Mouse (Mus musculus): ENCODE results near the gene Lck. TPM values are rescaled to one million over a fixed set of nuclear protein-coding genes. Genes with fewer than 3 reads are reported as not detected.
A peak's percentile ranks its signal among the peaks of the same experiment; 100 is the strongest.

Lck gene
- polyA plus RNA-seq, 1 experiment from 2014 or later, result 1,532 TPM

GRCm38 (mm10) chr4:129509650-129510049 is 63.8 kb downstream of the Lck start:
- DNase-seq (ENCODE audit: low spot score), result no peak

GRCm38 (mm10) chr4:129508834-129509600 is 64.4 kb downstream of the Lck start:
- DNase-seq (ENCODE audit: low spot score), result no peak

- DNase-seq (ENCODE audit: low spot score), result no peak
Measured at GRCm38 (mm10) chr4:129508237-129508515, 65.3 kb downstream of the Lck start.

- no peak for DNase-seq (ENCODE audit: low spot score)
Measured at GRCm38 (mm10) chr4:129507434-129508236, 65.8 kb downstream of the Lck start.

- DNase-seq (ENCODE audit: low spot score), result no peak
Measured at GRCm38 (mm10) chr4:129505511-129505910, 67.9 kb downstream of the Lck start.

- DNase-seq (ENCODE audit: low spot score), result no peak
Measured at GRCm38 (mm10) chr4:129502901-129503444, 70.5 kb downstream of the Lck start.

- DNase-seq (ENCODE audit: low spot score), result no peak
Measured at GRCm38 (mm10) chr4:129502327-129502888, 71.0 kb downstream of the Lck start.

GRCm38 (mm10) chr4:129500607-129501566 is 72.6 kb downstream of the Lck start:
- peak; percentile 59 for DNase-seq (ENCODE audit: low spot score)

- DNase-seq (ENCODE audit: low spot score), result no peak
Measured at GRCm38 (mm10) chr4:129500017-129500416, 73.4 kb downstream of the Lck start.

GRCm38 (mm10) chr4:129498941-129499340 is 74.5 kb downstream of the Lck start:
- DNase-seq (ENCODE audit: low spot score), result no peak

Small RNAs within 50 kb of the gene (microRNA-seq; reads per million reads assigned to microRNA genes)
- not detected for gene Mir8119 (ENCODE audit: borderline number of aligned reads)

Other genes starting within 250 kb of the Lck start
- 504 and 513 TPM in 2 replicates for gene Rbbp4, start 238.3 kb downstream of the Lck start, polyA plus RNA-seq (2015; fragmentation: Nextera tagmentation; extraction: Ambion mirVana)
- 87.7 and 96.2 TPM in 2 replicates for gene Zbtb8os, start 237.9 kb downstream of the Lck start, polyA plus RNA-seq (2015; fragmentation: Nextera tagmentation; extraction: Ambion mirVana)
- 6.0 and 6.6 TPM in 2 replicates for gene Zbtb8a, start 195.5 kb downstream of the Lck start, polyA plus RNA-seq (2015; fragmentation: Nextera tagmentation; extraction: Ambion mirVana)
- gene Zbtb8b, start 132.8 kb downstream of the Lck start, polyA plus RNA-seq (2015; fragmentation: Nextera tagmentation; extraction: Ambion mirVana), result 1.7 and 1.8 TPM in 2 replicates
- gene Bsdc1, start 112.1 kb downstream of the Lck start, polyA plus RNA-seq (2015; fragmentation: Nextera tagmentation; extraction: Ambion mirVana), result 18.4 and 19.1 TPM in 2 replicates
- 0.09 TPM in 1 of 2 replicates, not detected in the other for gene Tssk3, start 82.6 kb downstream of the Lck start, polyA plus RNA-seq (2015; fragmentation: Nextera tagmentation; extraction: Ambion mirVana)
- gene Fam229a, start 82.5 kb downstream of the Lck start, polyA plus RNA-seq (2015; fragmentation: Nextera tagmentation; extraction: Ambion mirVana), result 0.62 TPM in 1 of 2 replicates, not detected in the other
- 382 and 399 TPM in 2 replicates for gene Marcksl1, start 60.1 kb downstream of the Lck start, polyA plus RNA-seq (2015; fragmentation: Nextera tagmentation; extraction: Ambion mirVana)
- gene Hdac1, start 30.9 kb downstream of the Lck start, polyA plus RNA-seq (2015; fragmentation: Nextera tagmentation; extraction: Ambion mirVana), result 310 and 317 TPM in 2 replicates
- 2.6 and 3.7 TPM in 2 replicates for gene Fam167b, start 4.9 kb upstream of the Lck start, polyA plus RNA-seq (2015; fragmentation: Nextera tagmentation; extraction: Ambion mirVana)
- 325 and 333 TPM in 2 replicates for gene Eif3i, start 27.0 kb upstream of the Lck start, polyA plus RNA-seq (2015; fragmentation: Nextera tagmentation; extraction: Ambion mirVana)
- 190 and 230 TPM in 2 replicates for gene Tmem234, start 27.0 kb upstream of the Lck start, polyA plus RNA-seq (2015; fragmentation: Nextera tagmentation; extraction: Ambion mirVana)
- gene Dcdc2b, start 40.6 kb upstream of the Lck start, polyA plus RNA-seq (2015; fragmentation: Nextera tagmentation; extraction: Ambion mirVana), result 3.0 and 3.3 TPM in 2 replicates
- 39.5 and 40.6 TPM in 2 replicates for gene Iqcc, start 45.5 kb upstream of the Lck start, polyA plus RNA-seq (2015; fragmentation: Nextera tagmentation; extraction: Ambion mirVana)
- gene Ccdc28b, start 50.3 kb upstream of the Lck start, polyA plus RNA-seq (2015; fragmentation: Nextera tagmentation; extraction: Ambion mirVana), result 81.7 and 87.2 TPM in 2 replicates
- 57.4 and 64.5 TPM in 2 replicates for gene Txlna, start 67.4 kb upstream of the Lck start, polyA plus RNA-seq (2015; fragmentation: Nextera tagmentation; extraction: Ambion mirVana)
- 8.9 and 11.6 TPM in 2 replicates for gene Kpna6, start 99.1 kb upstream of the Lck start, polyA plus RNA-seq (2015; fragmentation: Nextera tagmentation; extraction: Ambion mirVana)
- 7.7 and 9.2 TPM in 2 replicates for gene Tmem39b, start 123.2 kb upstream of the Lck start, polyA plus RNA-seq (2015; fragmentation: Nextera tagmentation; extraction: Ambion mirVana)
- gene Khdrbs1, start 168.7 kb upstream of the Lck start, polyA plus RNA-seq (2015; fragmentation: Nextera tagmentation; extraction: Ambion mirVana), result 127 and 145 TPM in 2 replicates
- 526 and 559 TPM in 2 replicates for gene Ptp4a2, start 237.6 kb upstream of the Lck start, polyA plus RNA-seq (2015; fragmentation: Nextera tagmentation; extraction: Ambion mirVana)

Data from thymus, postnatal 0 days (tissue).